Mouse (Mus musculus): ENCODE results near the gene Polr2l. TPM values are rescaled to one million over a fixed set of nuclear protein-coding genes. Genes with fewer than 3 reads are reported as not detected.
A peak's percentile ranks its signal among the peaks of the same experiment; 100 is the strongest.
"Not testable (repeated sequence)": the region's sequence is repeated elsewhere in the genome, so short reads cannot be mapped to it uniquely, and the experiment has no call there.

Polr2l gene
- polyA plus RNA-seq, 1 experiment from 2014 or later, result 68.8 TPM

GRCm38 (mm10) chr7:141456739-141457138, 18.2 kb downstream of the Polr2l start:
- H3K9me3 ChIP-seq (ENCODE audit: low read length), result no peaks in the 10 kb centered on the region
- no peak overlapping the region for H3K9ac ChIP-seq (replicated peaks; ENCODE audit: low read length)
- no peak overlapping the region for H3K27ac ChIP-seq (ENCODE audit: low read length)
- peaks cover 16% of the 10 kb centered on the region for H3K36me3 ChIP-seq (ENCODE audit: insufficient read depth, low read length)
- H3K4me2 ChIP-seq (replicated peaks; ENCODE audit: low read depth, low read length), result no peak overlapping the region
- no peak for ATAC-seq (ENCODE audit: low FRiP score, low TSS enrichment)
- H3K27me3 ChIP-seq (ENCODE audit: insufficient read depth, low read length), result no peaks in the 10 kb centered on the region
- no peak overlapping the region for H3K4me3 ChIP-seq (ENCODE audit: low read length)
- H3K4me1 ChIP-seq (ENCODE audit: insufficient read depth, low read length), result peaks cover 20% of the 10 kb centered on the region
- WGBS, result 87% methylated on average over 6 of the region's 6 CpGs

GRCm38 (mm10) chr7:141455610-141456314, 19.2 kb downstream of the Polr2l start:
- ATAC-seq (ENCODE audit: low FRiP score, low TSS enrichment), result peak; percentile 35
- Histone ChIP-seq H3K27ac (ENCODE audit: low read length) (peak overlapping the region; percentile 82), H3K9me3 (ENCODE audit: low read length) (no peaks in the 10 kb centered on the region), H3K4me1 (ENCODE audit: insufficient read depth, low read length) (peaks cover 12% of the 10 kb centered on the region), H3K9ac (replicated peaks; ENCODE audit: low read length) (peak overlapping the region; percentile 70), H3K36me3 (ENCODE audit: insufficient read depth, low read length) (peaks cover 26% of the 10 kb centered on the region), H3K27me3 (ENCODE audit: insufficient read depth, low read length) (no peaks in the 10 kb centered on the region), H3K4me2 (replicated peaks; ENCODE audit: low read depth, low read length) (peak overlapping the region; percentile 92), H3K4me3 (ENCODE audit: low read length) (peak overlapping the region; percentile 77)
- under 1% methylated on average over 23 of the region's 23 CpGs for WGBS

- H3K9ac ChIP-seq (replicated peaks; ENCODE audit: low read length), result peak within 1 kb of the TSS; percentile 70
- peak within 1 kb of the TSS; percentile 77 for H3K4me3 ChIP-seq (ENCODE audit: low read length)
- peaks cover 12% of the 10 kb centered on the region for H3K4me1 ChIP-seq (ENCODE audit: insufficient read depth, low read length)
- peak within 1 kb of the TSS; percentile 82 for H3K27ac ChIP-seq (ENCODE audit: low read length)
- H3K4me2 ChIP-seq (replicated peaks; ENCODE audit: low read depth, low read length), result peak within 1 kb of the TSS; percentile 92
- no peaks in the 10 kb centered on the region for H3K27me3 ChIP-seq (ENCODE audit: insufficient read depth, low read length)
- no peaks in the 10 kb centered on the region for H3K9me3 ChIP-seq (ENCODE audit: low read length)
- ATAC-seq (ENCODE audit: low FRiP score, low TSS enrichment), result peak; percentile 84
- under 1% methylated on average over 45 of the region's 45 CpGs for WGBS
- H3K36me3 ChIP-seq (ENCODE audit: insufficient read depth, low read length), result peaks cover 33% of the 10 kb centered on the region
Measured at GRCm38 (mm10) chr7:141454967-141455551, 19.9 kb downstream of the Polr2l start, which contains the start of gene Pnpla2. Gene Pnpla2 (plus strand): TSS chr7:141455198.

GRCm38 (mm10) chr7:141453636-141454035, 21.3 kb downstream of the Polr2l start:
- H3K27me3 ChIP-seq (ENCODE audit: insufficient read depth, low read length), result no peaks in the 10 kb centered on the region
- H3K9me3 ChIP-seq (ENCODE audit: low read length), result no peaks in the 10 kb centered on the region
- H3K4me3 ChIP-seq (ENCODE audit: low read length), result no peak overlapping the region
- peaks cover 16% of the 10 kb centered on the region for H3K4me1 ChIP-seq (ENCODE audit: insufficient read depth, low read length)
- H3K36me3 ChIP-seq (ENCODE audit: insufficient read depth, low read length), result peaks cover 31% of the 10 kb centered on the region
- no peak overlapping the region for H3K9ac ChIP-seq (replicated peaks; ENCODE audit: low read length)
- WGBS, result 78% methylated on average over 2 of the region's 2 CpGs
- no peak overlapping the region for H3K27ac ChIP-seq (ENCODE audit: low read length)
- no peak overlapping the region for H3K4me2 ChIP-seq (replicated peaks; ENCODE audit: low read depth, low read length)
- ATAC-seq (ENCODE audit: low FRiP score, low TSS enrichment), result no peak

GRCm38 (mm10) chr7:141451928-141452327, 23.0 kb downstream of the Polr2l start:
- Histone ChIP-seq H3K9ac (replicated peaks; ENCODE audit: low read length) (no peak overlapping the region; the same call in 1 of the 2 replicates), H3K9me3 (ENCODE audit: low read length) (no peaks in the 10 kb centered on the region), H3K27me3 (ENCODE audit: insufficient read depth, low read length) (no peaks in the 10 kb centered on the region), H3K27ac (ENCODE audit: low read length) (no peak overlapping the region), H3K4me3 (ENCODE audit: low read length) (no peak overlapping the region), H3K36me3 (ENCODE audit: insufficient read depth, low read length) (peaks cover 33% of the 10 kb centered on the region), H3K4me1 (ENCODE audit: insufficient read depth, low read length) (peaks cover 21% of the 10 kb centered on the region), H3K4me2 (replicated peaks; ENCODE audit: low read depth, low read length) (no peak overlapping the region)
- no peak for ATAC-seq (ENCODE audit: low FRiP score, low TSS enrichment)

GRCm38 (mm10) chr7:141447110-141447991, 27.6 kb downstream of the Polr2l start, which contains the start of gene Rplp2:
Gene Rplp2 (plus strand): TSS chr7:141447370.
- under 1% methylated on average over 63 of the region's 63 CpGs for WGBS
- Histone ChIP-seq H3K27ac (ENCODE audit: low read length) (peak within 1 kb of the TSS; percentile 90), H3K4me3 (ENCODE audit: low read length) (peak within 1 kb of the TSS; percentile 88), H3K9ac (replicated peaks; ENCODE audit: low read length) (peak within 1 kb of the TSS; percentile 93), H3K4me1 (ENCODE audit: insufficient read depth, low read length) (peaks cover 23% of the 10 kb centered on the region), H3K4me2 (replicated peaks; ENCODE audit: low read depth, low read length) (peak within 1 kb of the TSS; percentile 83), H3K9me3 (ENCODE audit: low read length) (no peaks in the 10 kb centered on the region), H3K27me3 (ENCODE audit: insufficient read depth, low read length) (no peaks in the 10 kb centered on the region), H3K36me3 (ENCODE audit: insufficient read depth, low read length) (peaks cover 33% of the 10 kb centered on the region)
- ATAC-seq (ENCODE audit: low FRiP score, low TSS enrichment), result peak; percentile 87

GRCm38 (mm10) chr7:141446374-141446773, 28.6 kb downstream of the Polr2l start:
- not testable (repeated sequence) for H3K27ac ChIP-seq (ENCODE audit: low read length); H3K27me3 ChIP-seq (ENCODE audit: insufficient read depth, low read length); H3K4me2 ChIP-seq (replicated peaks; ENCODE audit: low read depth, low read length); ATAC-seq (ENCODE audit: low FRiP score, low TSS enrichment); H3K9me3 ChIP-seq (ENCODE audit: low read length); H3K9ac ChIP-seq (replicated peaks; ENCODE audit: low read length); H3K4me3 ChIP-seq (ENCODE audit: low read length)
- Histone ChIP-seq H3K36me3 (ENCODE audit: insufficient read depth, low read length) (peaks cover 24% of the 10 kb centered on the region), H3K4me1 (ENCODE audit: insufficient read depth, low read length) (peaks cover 31% of the 10 kb centered on the region)
- WGBS, result 84% methylated on average over 3 of the region's 3 CpGs

- H3K9me3 ChIP-seq (ENCODE audit: low read length), result no peaks in the 10 kb centered on the region
- peak within 1 kb of the TSS; percentile 66 for H3K9ac ChIP-seq (replicated peaks; ENCODE audit: low read length)
- peak within 1 kb of the TSS; percentile 68; the same call in 1 of the 2 replicates for H3K27ac ChIP-seq (ENCODE audit: low read length)
- H3K27me3 ChIP-seq (ENCODE audit: insufficient read depth, low read length), result no peaks in the 10 kb centered on the region
- H3K4me3 ChIP-seq (ENCODE audit: low read length), result peak within 1 kb of the TSS; percentile 54
- ATAC-seq (ENCODE audit: low FRiP score, low TSS enrichment), result peak; percentile 57
- H3K36me3 ChIP-seq (ENCODE audit: insufficient read depth, low read length), result peaks cover 16% of the 10 kb centered on the region; the same call in 1 of the 2 replicates
- WGBS, result under 1% methylated on average over 25 of the region's 25 CpGs
- peaks cover 29% of the 10 kb centered on the region for H3K4me1 ChIP-seq (ENCODE audit: insufficient read depth, low read length)
- H3K4me2 ChIP-seq (replicated peaks; ENCODE audit: low read depth, low read length), result peak within 1 kb of the TSS; percentile 89
Measured at GRCm38 (mm10) chr7:141443828-141444237, 31.1 kb downstream of the Polr2l start, which contains the start of gene Pidd1. Gene Pidd1 (minus strand): TSS chr7:141444025.

- peaks cover 24% of the 10 kb centered on the region for H3K4me1 ChIP-seq (ENCODE audit: insufficient read depth, low read length)
- no peaks in the 10 kb centered on the region for H3K27me3 ChIP-seq (ENCODE audit: insufficient read depth, low read length)
- H3K9me3 ChIP-seq (ENCODE audit: low read length), result no peaks in the 10 kb centered on the region
- peaks cover 18% of the 10 kb centered on the region; the same call in 1 of the 2 replicates for H3K36me3 ChIP-seq (ENCODE audit: insufficient read depth, low read length)
- H3K27ac ChIP-seq (ENCODE audit: low read length), result peak overlapping the region; percentile 52; the same call in 1 of the 2 replicates
- peak overlapping the region; percentile 66 for H3K9ac ChIP-seq (replicated peaks; ENCODE audit: low read length)
- H3K4me3 ChIP-seq (ENCODE audit: low read length), result peak overlapping the region; percentile 54
- H3K4me2 ChIP-seq (replicated peaks; ENCODE audit: low read depth, low read length), result peak overlapping the region; percentile 89
- 15% methylated on average over 12 of the region's 12 CpGs for WGBS
- no peak; the same call in 1 of the 2 replicates for ATAC-seq (ENCODE audit: low FRiP score, low TSS enrichment)
Measured at GRCm38 (mm10) chr7:141443081-141443821, 31.7 kb downstream of the Polr2l start.

Data from kidney, embryonic 16.5 days (tissue).